Mouse (Mus musculus): Measurements from ENCODE around the gene Olfml1. TPM values are rescaled to one million over a fixed set of nuclear protein-coding genes. Genes with fewer than 3 reads are reported as not detected.

The Olfml1 gene
- polyA plus RNA-seq, 1 experiment from 2014 or later: 15.2 TPM

DNA sequence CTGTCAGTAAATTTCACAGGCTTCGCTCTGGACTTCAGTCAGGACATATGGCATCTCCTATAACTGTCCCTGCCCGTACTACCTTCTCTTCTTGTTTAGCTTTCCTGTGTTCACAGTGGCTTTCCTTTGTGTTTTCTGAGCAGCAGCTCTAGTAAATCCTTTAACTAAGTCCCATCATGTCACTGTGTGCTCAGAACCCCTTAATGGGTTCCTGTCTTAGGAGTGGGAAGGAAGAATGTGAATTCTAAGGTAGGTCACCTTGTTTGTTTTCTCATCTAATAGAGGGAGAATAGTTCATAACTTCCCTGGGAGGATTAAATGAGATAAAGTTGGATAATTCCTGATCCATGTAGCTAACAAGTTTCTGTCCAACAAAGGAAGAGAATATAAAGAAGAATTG, 57.8 kb downstream of the Olfml1 start, which contains the start of gene 5330417H12Rik:
Gene 5330417H12Rik, minus strand, starts transcription at position 101 of the 400 bp plus-strand sequence.
- Histone ChIP-seq H3K4me2 (replicated peaks) (no peak within 1 kb of the TSS), H3K4me1 (replicated peaks) (no peaks in the 10 kb centered on the region), H3K27ac (no peak within 1 kb of the TSS), H3K9ac (no peak within 1 kb of the TSS), H3K4me3 (replicated peaks) (no peak within 1 kb of the TSS), H3K27me3 (replicated peaks) (no peaks in the 10 kb centered on the region), H3K9me3 (no peaks in the 10 kb centered on the region), H3K36me3 (no peaks in the 10 kb centered on the region)
- no peak for ATAC-seq
- WGBS: 69% methylated on average over 2 of the region's 2 CpGs

GRCm38 (mm10) chr7:107625781-107626180, 58.5 kb downstream of the Olfml1 start:
- no peak for ATAC-seq
- H3K4me1 ChIP-seq (replicated peaks): no peaks in the 10 kb centered on the region
- no peak overlapping the region for H3K27ac ChIP-seq
- H3K36me3 ChIP-seq: no peaks in the 10 kb centered on the region
- no peaks in the 10 kb centered on the region for H3K27me3 ChIP-seq (replicated peaks)
- no peak overlapping the region for H3K9ac ChIP-seq
- H3K9me3 ChIP-seq: no peaks in the 10 kb centered on the region
- no peak overlapping the region for H3K4me2 ChIP-seq (replicated peaks)
- 43% methylated on average over 6 of the region's 6 CpGs for WGBS
- H3K4me3 ChIP-seq (replicated peaks): no peak overlapping the region

DNA sequence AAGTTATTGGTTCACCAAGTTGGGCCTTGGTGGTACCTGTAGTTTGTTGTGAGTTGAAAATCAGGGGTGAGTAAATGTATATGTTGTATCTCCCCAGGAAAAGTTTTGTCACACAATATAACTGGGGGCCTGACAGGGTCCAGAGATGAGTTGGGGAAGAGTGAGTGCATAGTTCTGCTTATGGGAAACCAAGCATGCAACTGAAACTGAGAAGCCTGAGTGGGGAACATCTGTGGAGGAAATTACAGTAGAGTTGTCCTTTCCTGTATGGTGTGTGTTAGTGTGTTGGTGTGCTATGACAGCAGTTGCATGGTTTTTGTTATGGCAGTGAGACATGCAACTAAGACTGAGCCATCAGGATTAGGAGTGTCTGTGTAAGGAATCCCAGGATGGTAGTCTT, 61.1 kb downstream of the Olfml1 start:
- Histone ChIP-seq H3K4me2 (replicated peaks) (no peak overlapping the region), H3K27ac (no peak overlapping the region), H3K36me3 (no peaks in the 10 kb centered on the region), H3K4me1 (replicated peaks) (no peaks in the 10 kb centered on the region), H3K9ac (no peak overlapping the region), H3K27me3 (replicated peaks) (no peaks in the 10 kb centered on the region), H3K4me3 (replicated peaks) (no peak overlapping the region), H3K9me3 (no peaks in the 10 kb centered on the region)
- no peak for ATAC-seq

DNA sequence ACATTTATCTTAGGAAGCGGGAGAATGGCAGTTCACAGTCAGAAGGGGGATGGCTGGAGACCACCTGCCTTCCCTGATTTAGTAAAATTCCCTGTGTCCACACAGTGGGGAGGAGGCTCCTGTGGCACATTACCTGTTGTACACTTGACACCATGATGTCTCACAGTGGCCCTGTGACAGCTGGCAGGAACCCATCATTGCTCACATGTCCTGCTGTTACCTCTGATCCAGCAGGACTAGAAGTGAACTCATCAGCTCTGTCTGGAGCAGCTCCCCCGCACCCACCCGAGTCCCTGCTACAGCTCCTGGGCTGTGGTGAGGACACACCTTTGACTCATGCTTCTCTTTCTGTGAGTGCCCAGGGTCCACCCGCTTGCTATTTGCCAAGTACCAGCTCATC, 66.0 kb downstream of the Olfml1 start:
- WGBS: 93% methylated on average over 4 of the region's 4 CpGs
- no peak for ATAC-seq
- no peaks in the 10 kb centered on the region for H3K9me3 ChIP-seq
- H3K27ac ChIP-seq: no peak overlapping the region
- H3K4me2 ChIP-seq (replicated peaks): no peak overlapping the region
- no peaks in the 10 kb centered on the region for H3K27me3 ChIP-seq (replicated peaks)
- H3K4me1 ChIP-seq (replicated peaks): no peaks in the 10 kb centered on the region
- no peaks in the 10 kb centered on the region for H3K36me3 ChIP-seq
- H3K9ac ChIP-seq: no peak overlapping the region
- H3K4me3 ChIP-seq (replicated peaks): no peak overlapping the region

- Histone ChIP-seq H3K27me3 (replicated peaks) (no peaks in the 10 kb centered on the region), H3K4me3 (replicated peaks) (no peak overlapping the region), H3K36me3 (no peaks in the 10 kb centered on the region), H3K4me1 (replicated peaks) (no peaks in the 10 kb centered on the region), H3K9ac (no peak overlapping the region), H3K4me2 (replicated peaks) (no peak overlapping the region), H3K9me3 (no peaks in the 10 kb centered on the region), H3K27ac (no peak overlapping the region)
- no peak for ATAC-seq
- WGBS: 93% methylated on average over 7 of the region's 7 CpGs
These were observed 70.2 kb downstream of the Olfml1 start for GRCm38 (mm10) chr7:107637398-107637797.

DNA sequence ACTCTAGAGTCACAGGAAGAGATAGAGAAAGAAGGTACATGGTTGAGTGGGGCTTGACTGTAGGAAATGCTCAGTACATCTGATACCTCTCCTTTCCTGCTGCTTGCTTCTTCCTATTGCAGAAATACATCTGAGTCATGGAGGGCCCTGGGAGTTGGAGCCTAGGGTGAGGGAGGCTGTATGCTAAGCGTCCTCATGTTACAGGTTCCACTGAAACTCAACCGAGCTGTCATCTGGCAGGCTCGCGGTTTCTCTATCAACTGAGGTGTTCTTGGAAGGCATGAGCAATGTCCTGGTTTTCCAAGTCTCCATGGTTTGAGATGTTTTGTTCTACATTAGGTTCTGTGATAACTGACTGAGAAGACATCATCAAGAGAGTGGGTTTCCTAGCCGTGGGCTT, 70.8 kb downstream of the Olfml1 start:
- no peaks in the 10 kb centered on the region for H3K27me3 ChIP-seq (replicated peaks)
- no peaks in the 10 kb centered on the region for H3K9me3 ChIP-seq
- no peaks in the 10 kb centered on the region for H3K4me1 ChIP-seq (replicated peaks)
- no peak overlapping the region for H3K4me2 ChIP-seq (replicated peaks)
- no peak overlapping the region for H3K27ac ChIP-seq
- no peak for ATAC-seq
- no peak overlapping the region for H3K4me3 ChIP-seq (replicated peaks)
- 84% methylated on average over 5 of the region's 5 CpGs for WGBS
- H3K9ac ChIP-seq: no peak overlapping the region
- H3K36me3 ChIP-seq: no peaks in the 10 kb centered on the region

Other genes with a start within 250 kb of the Olfml1 start
- 3.5 and 4.4 TPM in 2 replicates for gene Syt9, start 196.7 kb upstream of the Olfml1 start, polyA plus RNA-seq (2015; fragmentation: Nextera tagmentation; extraction: Ambion mirVana)
- 11.5 and 12.8 TPM in 2 replicates for gene Ppfibp2, start 27.8 kb downstream of the Olfml1 start, polyA plus RNA-seq (2015; fragmentation: Nextera tagmentation; extraction: Ambion mirVana)
- gene 5330417H12Rik, start 57.7 kb downstream of the Olfml1 start, polyA plus RNA-seq (2015; fragmentation: Nextera tagmentation; extraction: Ambion mirVana): not detected in 2 replicates
- gene Cyb5r2, start 190.6 kb downstream of the Olfml1 start, polyA plus RNA-seq (2015; fragmentation: Nextera tagmentation; extraction: Ambion mirVana): 0.14 and 0.15 TPM in 2 replicates
- not detected in 2 replicates for gene Ovch2, start 233.8 kb downstream of the Olfml1 start, polyA plus RNA-seq (2015; fragmentation: Nextera tagmentation; extraction: Ambion mirVana)
- not detected in 2 replicates for gene Olfr467, start 244.8 kb downstream of the Olfml1 start, polyA plus RNA-seq (2015; fragmentation: Nextera tagmentation; extraction: Ambion mirVana)

All from intestine, embryonic 15.5 days (tissue).